Mouse (Mus musculus): ENCODE measurements around the gene Aktip. TPM values are rescaled to one million over a fixed set of nuclear protein-coding genes. Genes with fewer than 3 reads are reported as not detected.
A peak's percentile ranks its signal among the peaks of the same experiment; 100 is the strongest.

Gene Aktip
- total RNA-seq, 2 experiments from 2014 or later: 45.3 to 50.1 TPM

DNA sequence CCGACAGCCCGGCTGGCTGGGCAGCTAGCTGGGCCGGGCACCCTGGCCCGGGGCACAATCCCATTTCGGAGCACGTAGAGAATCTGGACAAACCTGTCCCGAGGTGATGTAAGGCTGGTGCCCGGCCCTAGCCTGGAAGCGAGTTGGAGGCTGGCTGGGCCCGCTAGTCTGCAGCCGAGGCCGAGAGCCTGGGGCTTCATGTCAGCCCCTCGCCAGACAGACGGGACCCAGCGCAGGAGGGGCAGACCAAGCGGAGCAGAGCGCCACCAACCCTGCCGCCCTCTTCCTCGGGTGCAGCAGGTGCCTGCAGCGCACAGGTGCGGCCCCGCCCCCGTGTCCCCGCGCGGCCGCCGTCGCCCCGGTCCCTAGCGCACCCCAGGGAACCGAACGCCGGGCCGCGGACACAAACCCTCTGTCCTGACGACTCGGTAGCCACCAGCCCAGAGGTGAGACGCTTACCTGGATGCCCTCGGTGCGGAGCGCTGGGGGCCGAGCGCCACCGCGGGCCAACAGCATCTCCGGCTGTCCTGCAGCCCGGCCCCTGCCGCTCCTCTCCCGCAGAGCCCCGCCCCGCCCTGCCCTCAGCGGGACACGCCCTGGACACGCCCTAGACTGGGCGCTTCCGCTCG, 66.2 kb downstream of the Aktip start:
- DNase-seq (ENCODE audit: low spot score in 2 of 2): peak in 1 of 2 experiments; percentile 94

DNA sequence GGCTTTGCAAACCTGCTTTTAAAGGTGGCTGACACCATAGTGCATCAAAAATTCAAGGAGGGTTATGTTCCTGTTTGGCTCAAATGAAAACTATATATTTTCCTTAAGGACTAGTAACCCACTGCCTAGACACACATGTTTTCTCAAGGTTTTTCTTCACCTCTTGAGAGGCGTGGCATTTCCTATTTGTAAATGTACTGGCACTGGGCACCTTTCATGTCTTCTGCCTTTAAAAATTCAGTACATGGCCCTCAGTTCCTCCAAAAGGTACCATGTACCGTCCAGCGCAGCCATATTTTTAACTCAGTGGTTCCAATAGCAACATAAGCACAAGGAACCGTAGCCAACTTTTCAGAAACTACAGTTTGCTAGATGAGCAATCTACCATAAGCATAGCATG, 67.0 kb downstream of the Aktip start:
- DNase-seq (ENCODE audit: low spot score in 2 of 2): no peak

DNA sequence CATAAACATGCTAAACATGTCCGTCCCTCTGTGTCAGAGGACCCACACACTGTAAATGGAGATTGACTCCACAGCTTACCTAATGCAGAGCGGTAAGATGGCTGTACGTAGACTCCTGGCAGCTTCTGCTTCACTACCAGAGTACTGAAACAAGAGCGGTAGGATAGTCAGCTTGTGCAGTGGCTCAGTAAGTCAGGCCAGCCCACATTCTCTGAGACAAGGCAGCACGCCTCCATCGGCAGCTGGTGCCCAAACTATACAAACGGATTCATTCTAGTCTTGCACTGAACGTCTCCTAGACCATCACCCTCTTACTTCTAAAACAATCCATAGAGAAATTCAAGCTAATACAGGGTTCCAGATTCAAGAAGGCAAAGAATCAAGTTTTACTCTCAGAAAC, 73.0 kb downstream of the Aktip start:
- DNase-seq (ENCODE audit: low spot score in 2 of 2): no peak

DNA sequence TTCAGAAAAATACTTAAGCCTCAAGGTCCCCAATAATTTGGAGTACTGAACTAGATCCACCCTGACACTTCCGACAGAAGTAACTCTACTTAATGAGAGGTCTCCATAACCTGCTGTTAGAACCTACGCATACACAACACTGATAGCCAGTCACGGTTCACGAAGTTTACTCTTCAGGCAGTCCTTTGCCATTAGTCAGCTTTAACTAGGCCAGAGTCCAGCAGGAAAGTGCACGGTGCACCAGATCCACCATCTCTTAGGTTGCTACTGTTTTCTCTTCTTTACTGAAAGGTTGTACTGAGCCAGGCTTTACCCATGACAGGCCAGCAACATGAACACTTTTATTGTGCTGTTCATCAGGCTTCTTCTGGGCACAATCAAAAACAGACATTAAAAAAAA, 75.5 kb downstream of the Aktip start:
- DNase-seq (ENCODE audit: low spot score in 2 of 2): no peak

DNA sequence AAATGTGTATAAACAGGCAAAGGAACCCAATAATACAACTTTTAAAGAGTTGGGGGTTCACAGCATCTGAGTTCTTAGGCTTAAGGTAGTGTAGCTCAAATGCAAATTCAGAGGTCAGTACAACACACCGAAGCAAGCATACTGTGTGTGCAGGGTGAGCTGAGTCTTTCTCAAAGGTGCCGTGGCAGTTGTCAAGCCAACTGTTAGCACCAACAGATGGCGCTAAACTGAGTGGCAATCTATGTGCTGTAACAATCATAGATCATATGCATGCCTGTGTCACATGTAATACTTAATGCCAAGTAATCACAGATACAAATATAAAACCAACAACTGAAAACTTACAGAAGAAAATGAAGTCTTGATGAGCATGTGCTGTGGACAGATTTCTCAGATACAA, 81.6 kb downstream of the Aktip start:
- no peak for DNase-seq (ENCODE audit: low spot score in 2 of 2)

DNA sequence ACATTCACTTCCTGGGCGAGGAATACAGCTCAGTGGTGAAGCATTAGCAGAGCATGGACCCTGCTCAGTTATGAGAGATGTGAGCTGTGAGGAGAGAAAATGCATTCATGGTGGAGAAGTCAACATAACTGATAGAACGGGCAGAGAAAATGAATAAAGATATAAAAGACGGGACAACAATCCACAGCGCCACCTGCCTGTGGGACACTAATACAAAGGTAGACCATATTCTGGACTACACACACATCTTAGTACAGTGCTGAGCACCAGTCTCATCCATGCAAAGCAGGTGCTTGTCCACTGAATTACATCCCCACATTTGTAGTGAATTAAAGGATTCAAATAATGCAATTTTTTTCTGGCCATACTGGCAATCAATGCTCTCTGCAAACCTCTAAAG, 82.2 kb downstream of the Aktip start:
- DNase-seq (ENCODE audit: low spot score in 2 of 2): no peak

DNA sequence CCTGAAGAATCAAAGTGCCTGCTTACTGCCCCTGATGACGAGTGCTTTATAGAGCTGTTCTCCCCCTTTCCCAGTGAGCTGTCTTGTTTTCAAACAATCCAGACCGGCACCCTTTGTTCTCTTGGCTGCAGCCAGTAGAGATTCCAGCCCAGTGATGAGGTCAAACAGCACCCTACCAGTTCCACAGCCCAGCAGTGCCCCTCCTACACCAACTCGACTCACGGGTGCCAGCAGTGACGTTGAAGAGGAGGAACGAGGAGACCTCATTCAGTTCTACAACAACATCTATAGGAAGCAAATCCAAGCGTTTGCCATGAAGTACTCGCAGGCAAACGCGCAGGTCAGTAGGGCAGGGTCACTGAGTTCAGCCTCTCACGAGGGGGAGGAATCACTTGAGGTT, 84.9 kb downstream of the Aktip start:
- no peak for DNase-seq (ENCODE audit: low spot score in 2 of 2)

DNA sequence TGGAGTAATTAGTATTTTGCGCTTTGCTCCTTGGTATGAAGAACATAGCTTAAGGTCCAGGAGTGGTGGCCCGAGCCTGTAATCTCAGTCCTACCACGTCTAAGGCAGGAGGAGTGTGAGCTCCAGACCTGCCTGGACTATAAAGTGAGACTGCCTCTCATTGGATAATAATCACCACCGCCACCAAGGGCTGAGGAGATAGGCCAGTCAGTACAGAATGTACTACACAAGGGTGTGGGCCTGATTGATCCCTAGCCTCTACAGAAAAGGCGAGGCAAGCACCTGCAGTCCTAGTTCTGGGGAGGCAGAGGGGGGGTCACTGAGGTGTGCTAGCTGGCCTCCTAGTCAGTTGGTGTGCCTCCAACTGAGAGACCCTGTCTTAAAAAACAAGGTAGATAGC, 85.3 kb downstream of the Aktip start:
- DNase-seq (ENCODE audit: low spot score in 2 of 2): no peak

DNA sequence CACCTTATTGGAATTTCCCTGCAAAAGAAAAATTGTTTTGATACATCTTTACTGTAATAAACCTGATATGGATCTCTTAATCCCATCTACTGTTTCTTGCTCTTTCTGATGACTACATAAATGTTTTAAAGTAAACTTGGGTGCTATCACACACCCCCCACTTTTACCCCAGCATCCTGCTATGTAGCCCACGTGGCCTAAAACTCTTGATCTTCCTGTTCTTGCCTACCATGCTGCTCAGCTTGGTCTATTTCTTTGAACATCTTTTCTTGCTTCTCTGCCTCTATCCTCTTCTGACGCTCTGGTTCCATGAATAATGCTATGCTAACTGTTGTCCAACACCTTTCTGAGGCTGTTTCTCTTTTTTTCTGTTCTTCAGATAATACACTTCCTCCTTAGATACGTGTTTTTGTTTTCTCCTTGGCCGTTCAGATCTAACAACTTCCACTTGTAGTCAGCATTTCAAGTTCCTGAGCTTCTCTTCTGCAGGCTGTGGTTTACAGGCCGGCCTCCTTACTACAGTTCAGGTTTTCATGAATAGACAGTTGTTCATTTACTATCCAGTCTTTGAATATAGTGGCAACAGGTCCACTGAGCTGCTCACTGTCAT, 87.8 kb downstream of the Aktip start:
- DNase-seq (ENCODE audit: low spot score in 2 of 2): no peak

DNA sequence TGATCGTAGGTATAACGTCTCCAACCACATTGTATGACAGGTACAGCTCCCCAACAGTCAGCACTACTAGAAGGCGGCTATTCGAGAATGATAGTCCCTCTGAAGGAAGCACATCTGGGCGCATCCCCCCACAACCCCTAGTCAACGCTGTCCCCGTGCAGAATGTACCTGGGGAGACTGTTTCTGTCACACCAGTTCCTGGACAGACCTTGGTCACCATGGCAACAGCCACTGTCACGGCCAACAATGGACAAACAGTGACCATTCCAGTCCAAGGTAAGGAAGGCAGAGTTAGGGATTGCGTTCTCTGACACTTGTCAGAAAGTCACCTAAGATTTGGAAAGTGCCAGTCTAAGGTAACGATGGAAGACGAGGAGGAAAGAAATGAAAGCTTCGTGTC, 93.5 kb downstream of the Aktip start:
- no peak for DNase-seq (ENCODE audit: low spot score in 2 of 2)

DNA sequence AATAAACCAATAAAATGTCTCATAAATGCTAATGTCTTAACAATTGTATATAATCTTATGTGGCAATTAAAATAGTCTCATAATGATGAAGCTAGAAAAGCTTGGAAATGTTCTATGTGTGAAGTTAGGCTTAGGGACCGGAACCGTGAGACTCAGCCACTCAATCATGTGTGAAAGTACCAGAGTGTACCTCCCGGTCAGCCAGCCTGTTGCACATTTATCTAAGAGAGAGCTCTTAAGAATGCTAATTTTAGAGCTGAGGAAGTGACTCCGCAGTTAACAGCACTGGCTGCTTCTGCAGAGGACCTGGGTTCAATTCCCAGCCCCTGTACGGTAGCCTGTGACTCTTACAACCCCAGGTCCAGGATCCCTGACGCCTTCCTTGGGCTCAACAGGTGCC, 101.7 kb downstream of the Aktip start:
- DNase-seq (ENCODE audit: low spot score in 2 of 2): no peak

DNA sequence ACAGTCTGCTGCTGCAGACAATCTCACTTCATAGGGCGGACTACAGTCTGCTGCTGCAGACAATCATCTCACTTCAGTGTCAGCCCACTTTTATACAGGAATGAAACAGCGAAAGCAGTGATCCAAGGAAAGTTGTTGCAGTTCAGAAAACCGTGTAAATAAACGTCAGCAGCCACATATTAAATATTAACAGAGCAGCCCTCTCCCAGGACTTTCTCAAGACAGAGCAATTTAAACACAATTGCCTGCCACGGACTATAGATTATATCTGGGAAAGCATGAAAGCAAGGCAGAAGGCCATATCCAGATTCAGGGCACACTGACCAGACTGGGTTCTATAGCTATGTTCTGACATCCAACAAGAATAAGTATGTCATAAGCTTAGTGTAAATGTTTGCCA, 105.6 kb downstream of the Aktip start:
- DNase-seq (ENCODE audit: low spot score in 2 of 2): no peak

DNA sequence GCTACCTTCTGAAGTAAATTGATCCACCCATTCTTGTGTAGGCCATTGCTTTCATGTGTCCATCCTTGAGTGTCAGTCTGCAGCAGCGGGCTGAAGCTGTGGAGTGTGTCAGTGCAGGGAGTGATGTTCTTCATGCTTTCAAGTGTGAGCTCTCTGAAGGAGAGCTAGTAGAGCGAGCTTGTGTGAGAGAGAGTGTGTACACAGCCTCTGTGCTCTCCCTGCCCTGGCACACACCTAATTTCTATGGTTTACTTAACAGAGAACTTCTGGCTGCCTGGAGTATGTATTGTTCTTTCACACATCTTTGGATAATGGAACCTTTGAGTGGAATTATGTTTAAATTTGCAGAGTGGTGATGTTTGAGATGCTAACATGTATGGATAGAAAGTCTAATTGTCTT, 110.2 kb downstream of the Aktip start:
- no peak for DNase-seq (ENCODE audit: low spot score in 2 of 2)

DNA sequence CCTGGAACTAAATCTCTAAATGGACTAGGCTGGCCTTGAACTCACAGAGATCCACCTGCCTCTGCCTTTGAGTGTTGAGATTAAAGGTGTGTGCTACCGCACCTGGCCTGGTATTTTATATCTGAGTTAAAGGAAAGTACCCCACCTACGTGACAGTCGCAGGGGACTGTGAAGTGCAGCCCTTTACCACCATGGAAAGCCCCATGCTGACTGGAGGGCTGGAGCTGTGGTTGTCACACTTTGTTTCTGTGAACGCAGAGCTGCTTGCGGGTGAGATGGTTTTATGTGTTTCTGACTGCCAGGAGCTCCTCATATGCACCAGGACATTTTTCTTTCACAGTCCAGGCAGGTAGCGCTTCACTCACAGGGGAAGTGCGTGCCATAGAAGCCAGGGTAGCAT, 111.3 kb downstream of the Aktip start:
- no peak for DNase-seq (ENCODE audit: low spot score in 2 of 2)

DNA sequence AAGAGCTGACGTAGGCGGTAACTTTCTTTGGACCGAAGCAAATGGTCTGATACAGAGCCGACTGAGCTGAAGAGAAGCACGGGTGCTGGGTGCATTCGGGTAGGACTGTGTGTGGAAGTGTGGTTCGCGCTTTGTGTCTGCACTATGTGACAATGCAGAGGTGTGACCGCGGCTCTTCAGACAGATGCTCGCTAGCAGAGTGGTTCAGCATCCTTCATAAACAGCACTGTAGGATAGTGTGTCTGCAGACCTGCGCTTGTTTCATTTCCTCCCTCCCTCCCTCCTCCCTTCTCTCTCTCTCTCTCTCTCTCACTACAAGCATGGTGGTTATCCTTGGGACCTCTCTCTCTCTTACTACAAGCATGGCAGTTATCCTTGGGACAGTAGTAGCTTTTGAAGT, 117.3 kb downstream of the Aktip start:
- DNase-seq (ENCODE audit: low spot score in 2 of 2): no peak

DNA sequence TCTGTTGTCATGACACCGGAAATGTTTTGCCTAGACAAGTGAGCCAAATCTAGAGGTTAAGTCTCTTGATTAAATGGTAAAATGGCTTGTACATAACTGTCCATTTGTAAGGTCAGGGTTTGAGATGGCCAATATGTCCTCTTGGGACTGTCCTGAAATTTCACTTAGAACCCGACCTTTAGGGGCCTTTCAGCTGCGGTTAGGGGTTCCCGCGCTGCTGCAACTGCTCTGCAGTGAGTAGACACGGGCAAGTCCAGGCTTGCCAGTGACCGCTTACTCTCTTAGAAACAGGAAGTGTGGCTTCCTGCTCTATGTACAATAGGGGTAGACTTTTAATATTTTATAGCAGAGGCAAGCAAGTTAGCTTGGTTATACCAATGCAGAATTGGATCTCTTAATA, 117.9 kb downstream of the Aktip start:
- DNase-seq (ENCODE audit: low spot score in 2 of 2): no peak

DNA sequence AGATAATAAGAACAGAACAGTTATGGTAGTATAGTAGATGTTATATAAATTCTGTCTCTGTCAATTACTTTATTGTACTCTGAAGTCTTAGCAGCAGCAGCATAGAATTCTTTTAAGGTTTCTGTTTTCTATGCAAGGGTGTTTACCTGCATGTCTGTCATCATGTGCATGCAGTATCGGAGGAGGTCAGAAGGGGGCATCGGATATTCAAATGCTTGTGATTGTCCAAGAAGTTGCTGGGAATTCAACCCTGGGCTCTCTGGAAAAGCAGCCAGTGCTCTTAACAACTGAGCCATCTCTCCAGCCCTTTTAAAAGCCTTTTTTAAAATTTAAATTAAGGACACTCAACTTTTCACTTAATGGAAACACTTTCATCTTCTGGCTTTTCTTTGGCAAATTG, 120.1 kb downstream of the Aktip start:
- no peak for DNase-seq (ENCODE audit: low spot score in 2 of 2)

DNA sequence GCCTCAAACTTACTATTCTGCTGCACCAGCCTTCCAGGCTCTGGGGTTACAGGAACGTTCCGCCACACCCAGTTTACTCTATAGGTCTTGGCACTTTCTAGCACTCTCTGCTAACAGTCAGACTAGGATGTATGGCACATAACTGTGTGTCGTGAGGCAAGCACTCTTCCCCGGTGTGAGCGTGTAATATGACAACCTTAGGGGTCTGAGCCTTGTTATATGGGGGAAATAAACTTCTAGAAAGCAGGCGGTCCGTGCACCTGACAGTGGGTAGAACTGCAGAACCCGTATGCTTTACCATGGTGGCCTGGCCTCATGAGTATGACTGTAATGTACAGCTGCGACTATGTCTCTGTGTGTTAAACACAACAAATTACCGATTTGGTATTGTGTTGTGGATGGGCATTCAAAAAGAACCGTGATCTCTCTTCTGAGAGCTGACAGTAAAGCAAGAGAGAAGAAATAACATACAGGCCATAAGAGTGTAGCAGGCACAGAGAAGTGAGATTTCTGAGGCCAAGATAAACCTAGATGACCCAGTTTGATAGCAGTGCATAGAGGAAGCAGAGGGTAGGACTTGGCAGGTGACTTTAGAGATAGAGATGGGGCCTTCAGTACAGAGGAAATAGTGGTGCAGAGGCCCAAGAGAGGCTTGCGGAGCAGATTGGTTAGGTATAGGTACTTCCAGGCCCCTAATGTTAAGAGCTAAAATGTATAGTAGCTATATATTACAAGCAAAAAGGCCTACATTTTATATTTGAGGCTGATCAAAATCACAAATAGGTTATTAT, 122.5 kb downstream of the Aktip start:
- no peak for DNase-seq (ENCODE audit: low spot score in 2 of 2)

DNA sequence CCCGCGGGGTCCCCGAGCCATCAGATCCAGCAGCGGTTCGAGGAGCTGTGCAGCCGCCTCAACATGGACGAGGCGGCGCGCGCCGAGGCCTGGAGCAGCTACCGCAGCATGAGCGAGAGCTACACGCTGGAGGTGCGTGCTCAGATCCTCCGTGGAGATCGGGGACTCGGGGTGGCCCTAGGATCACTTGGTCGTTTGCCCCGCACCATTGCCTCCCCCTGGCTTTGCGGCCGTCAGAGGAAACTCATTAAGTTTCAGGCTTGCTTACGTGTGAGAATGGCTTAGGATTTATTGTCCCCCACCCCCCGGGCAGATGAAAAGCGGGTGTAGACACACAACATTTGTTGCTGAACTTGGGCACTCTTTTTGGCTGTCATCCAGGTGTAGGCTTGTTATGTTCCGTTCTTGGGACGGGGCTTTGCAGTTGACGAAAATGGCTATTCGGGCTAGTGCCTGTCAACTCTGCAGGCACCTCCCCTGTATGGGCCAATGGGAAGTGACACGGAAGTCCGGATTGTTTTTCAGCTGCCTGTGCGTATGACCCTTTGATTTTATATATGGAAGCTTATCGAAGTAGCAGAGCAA, 129.4 kb downstream of the Aktip start:
- peak; percentile 59 to 64 for DNase-seq (ENCODE audit: low spot score in 2 of 2)

DNA sequence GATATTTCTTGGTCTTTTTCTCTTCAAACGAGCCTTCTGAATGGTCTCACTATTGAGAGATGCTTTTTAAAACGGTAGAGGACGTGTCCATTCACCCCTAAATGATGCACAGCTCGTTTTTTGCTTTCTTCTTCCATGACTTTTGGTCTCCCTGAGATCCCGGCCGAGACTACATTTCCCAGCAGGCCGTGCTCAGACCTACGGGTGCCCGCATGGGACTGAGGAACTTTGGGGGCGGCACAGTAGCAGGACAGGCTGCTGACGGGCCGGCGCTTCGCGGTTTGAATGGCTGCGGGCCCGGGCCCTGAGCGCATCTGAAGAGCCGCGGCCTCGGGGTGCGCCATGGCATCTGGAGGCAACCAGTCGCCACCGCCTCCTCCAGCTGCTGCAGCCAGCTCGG, 129.9 kb downstream of the Aktip start, which contains the start of gene Rbl2:
Gene Rbl2, plus strand, starts transcription at position 224 of the 400 bp plus-strand sequence.
- DNase-seq (ENCODE audit: low spot score in 2 of 2): peak; percentile 94

DNA sequence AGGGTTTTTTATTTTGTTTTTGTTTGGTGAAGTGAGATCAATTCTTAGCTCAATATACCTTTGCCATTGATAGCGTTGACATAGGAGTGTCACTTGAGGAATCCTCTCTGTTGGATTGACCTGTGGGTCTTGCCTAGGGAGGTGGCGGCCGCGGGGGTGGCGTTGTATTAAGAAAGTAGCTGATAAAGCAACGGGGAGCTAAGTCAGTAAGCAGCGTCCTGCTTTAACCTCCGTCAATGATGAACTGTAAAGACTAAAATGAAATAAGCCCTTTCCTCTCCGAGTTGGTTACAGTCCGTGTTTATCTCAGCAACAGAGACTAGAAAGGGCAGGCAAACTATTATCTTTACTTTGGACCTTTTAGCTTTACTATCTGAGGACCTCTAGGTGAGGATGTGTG, 130.4 kb downstream of the Aktip start:
- DNase-seq (ENCODE audit: low spot score in 2 of 2): peak in 1 of 2 experiments; percentile 26

DNA sequence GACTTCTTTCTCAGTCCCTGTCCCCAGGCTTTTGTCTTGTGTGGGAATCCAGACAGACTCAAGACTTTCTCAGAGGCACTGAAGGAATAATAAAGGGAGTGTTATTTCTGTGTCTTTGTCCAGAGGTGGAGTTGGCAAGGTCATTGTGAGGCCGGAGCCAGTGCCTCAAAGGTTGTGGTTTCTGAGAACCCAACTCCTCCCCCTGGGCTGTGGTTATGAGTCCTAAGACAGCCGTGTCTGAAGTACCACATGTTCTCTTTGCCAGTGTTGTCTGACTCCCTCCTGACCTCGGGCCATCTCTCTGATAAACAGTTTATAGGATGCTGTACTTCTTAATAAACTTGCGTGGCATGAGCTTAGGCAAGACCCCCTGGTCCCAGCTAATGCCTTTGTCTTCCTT, 134.6 kb downstream of the Aktip start:
- DNase-seq (ENCODE audit: low spot score in 2 of 2): no peak
